Mouse (Mus musculus) brown adipose tissue, adult 24 weeks (tissue): ENCODE results near the gene 2610028H24Rik. TPM values are rescaled to one million over a fixed set of nuclear protein-coding genes. Genes with fewer than 3 reads are reported as not detected.

Experiments
- H3K27ac ChIP-seq: fragments of 200-500 bp; replicated peaks from 2 replicates; pipeline ENCODE4 v1.5.1; 2012; ENCODE audit warnings: low read depth, mild to moderate bottlenecking, low read length
- H3K4me1 ChIP-seq: fragments of 200-500 bp; 2 replicates; pipeline ENCODE4 v1.6.1; 2012; ENCODE audit warnings: low read length, mixed read lengths; ENCODE audit not compliant: control insufficient read depth, insufficient read depth, insufficient read length
- H3K4me3 ChIP-seq: fragments of 200-500 bp; 2 replicates; pipeline ENCODE4 v1.5.1; 2012; ENCODE audit warnings: low read depth, mild to moderate bottlenecking, low read length, moderate library complexity; ENCODE audit not compliant: insufficient read depth
- polyA plus RNA-seq: library from polyadenylated mRNA; stranded (reverse); fragments of >200 nt; gene quantifications from 2 replicates; pipeline ENCODE4 v1.2.4, GENCODE M21; 2012; ENCODE audit not compliant: missing spikeins, insufficient read depth, insufficient read length

The 2610028H24Rik gene
- polyA plus RNA-seq, result not detected in 2 replicates

DNA sequence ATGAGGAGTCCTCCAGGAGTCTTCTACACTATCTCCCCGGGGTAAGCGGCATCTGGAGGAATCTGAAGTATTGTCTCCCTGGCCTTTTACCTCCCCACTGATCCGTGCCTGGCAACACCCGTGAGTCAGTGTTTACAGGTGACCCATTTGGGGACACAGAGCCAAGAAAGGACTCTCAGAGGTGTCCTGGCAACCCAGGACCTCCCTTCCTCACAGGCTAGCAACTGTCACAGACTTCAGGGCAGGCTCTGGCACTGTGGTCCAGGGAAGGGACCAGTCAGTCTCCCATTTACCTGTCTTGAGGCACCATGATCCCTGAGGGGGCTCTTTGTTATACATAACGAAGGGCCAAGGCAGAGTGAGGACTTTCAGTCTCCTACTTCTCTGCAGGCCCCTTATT lies at the start of gene 2610028H24Rik:
Gene 2610028H24Rik, plus strand, starts transcription at position 231 of the 400 bp plus-strand sequence.
- Histone ChIP-seq H3K4me3 (no peak within 1 kb of the TSS), H3K27ac (no peak within 1 kb of the TSS), H3K4me1 (no peaks in the 10 kb centered on the region; the same call in 1 of the 2 replicates)

DNA sequence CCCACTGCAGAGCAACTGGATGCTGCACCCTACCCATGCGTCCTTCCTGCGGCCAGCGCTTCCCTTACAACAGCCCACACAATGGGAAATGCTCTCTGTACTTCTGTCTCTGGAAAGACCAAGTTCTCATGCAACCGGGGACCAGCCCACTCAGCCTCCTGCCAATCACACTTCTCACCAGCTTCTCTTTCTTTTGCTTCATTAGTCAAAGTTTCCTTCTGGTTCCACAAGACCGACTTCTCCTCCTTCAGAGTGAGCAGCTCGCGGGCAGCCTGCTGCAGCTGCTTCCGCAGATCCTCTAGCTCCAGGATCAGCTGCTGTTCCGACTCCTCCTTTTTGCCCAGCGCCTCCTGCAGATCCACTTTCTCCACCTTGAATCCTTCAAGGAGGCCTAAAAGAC lies 40.4 kb upstream of the 2610028H24Rik start:
- Histone ChIP-seq H3K4me1 (no peaks in the 10 kb centered on the region), H3K27ac (no peak overlapping the region), H3K4me3 (no peak overlapping the region)

DNA sequence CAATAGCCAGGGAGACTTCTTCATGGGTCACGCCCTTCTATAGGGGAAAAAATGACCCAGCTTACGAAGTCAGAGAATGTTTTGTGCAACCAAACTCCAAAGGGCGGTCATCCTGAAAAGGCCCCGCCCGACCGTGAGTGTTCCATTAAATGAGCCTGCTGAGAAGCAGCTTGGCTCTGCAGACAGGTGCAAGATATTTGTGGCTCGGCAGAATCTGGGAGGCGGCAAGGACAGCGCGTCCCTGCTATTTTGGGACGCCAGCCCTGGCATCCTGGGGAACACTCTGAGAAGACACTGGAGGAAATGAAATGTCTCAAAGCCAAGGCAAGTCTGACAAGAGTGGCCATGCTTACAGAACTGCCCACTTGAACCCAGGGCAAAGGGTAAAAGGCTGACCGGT lies 32.1 kb upstream of the 2610028H24Rik start:
- Histone ChIP-seq H3K4me1 (no peaks in the 10 kb centered on the region), H3K4me3 (no peak overlapping the region), H3K27ac (no peak overlapping the region)

GRCm38 (mm10) chr10:76425674-76426073 lies 23.2 kb upstream of the 2610028H24Rik start:
- H3K4me1 ChIP-seq, result no peaks in the 10 kb centered on the region
- no peak overlapping the region for H3K27ac ChIP-seq
- no peak overlapping the region for H3K4me3 ChIP-seq

GRCm38 (mm10) chr10:76433925-76434324 lies 15.0 kb upstream of the 2610028H24Rik start:
- Histone ChIP-seq H3K27ac (no peak overlapping the region), H3K4me3 (no peak overlapping the region), H3K4me1 (no peaks in the 10 kb centered on the region)

- H3K4me1 ChIP-seq, result peaks cover 4% of the 10 kb centered on the region; the same call in 1 of the 2 replicates
- no peak overlapping the region for H3K4me3 ChIP-seq
- H3K27ac ChIP-seq, result no peak overlapping the region
Observed at GRCm38 (mm10) chr10:76439107-76439890, 9.6 kb upstream of the 2610028H24Rik start.

GRCm38 (mm10) chr10:76440281-76440680 lies 8.6 kb upstream of the 2610028H24Rik start, which contains the start of gene AC141477.1:
Gene AC141477.1 (minus strand): TSS chr10:76440444.
- Histone ChIP-seq H3K4me1 (peaks cover 4% of the 10 kb centered on the region; the same call in 1 of the 2 replicates), H3K27ac (no peak within 1 kb of the TSS), H3K4me3 (no peak within 1 kb of the TSS)

DNA sequence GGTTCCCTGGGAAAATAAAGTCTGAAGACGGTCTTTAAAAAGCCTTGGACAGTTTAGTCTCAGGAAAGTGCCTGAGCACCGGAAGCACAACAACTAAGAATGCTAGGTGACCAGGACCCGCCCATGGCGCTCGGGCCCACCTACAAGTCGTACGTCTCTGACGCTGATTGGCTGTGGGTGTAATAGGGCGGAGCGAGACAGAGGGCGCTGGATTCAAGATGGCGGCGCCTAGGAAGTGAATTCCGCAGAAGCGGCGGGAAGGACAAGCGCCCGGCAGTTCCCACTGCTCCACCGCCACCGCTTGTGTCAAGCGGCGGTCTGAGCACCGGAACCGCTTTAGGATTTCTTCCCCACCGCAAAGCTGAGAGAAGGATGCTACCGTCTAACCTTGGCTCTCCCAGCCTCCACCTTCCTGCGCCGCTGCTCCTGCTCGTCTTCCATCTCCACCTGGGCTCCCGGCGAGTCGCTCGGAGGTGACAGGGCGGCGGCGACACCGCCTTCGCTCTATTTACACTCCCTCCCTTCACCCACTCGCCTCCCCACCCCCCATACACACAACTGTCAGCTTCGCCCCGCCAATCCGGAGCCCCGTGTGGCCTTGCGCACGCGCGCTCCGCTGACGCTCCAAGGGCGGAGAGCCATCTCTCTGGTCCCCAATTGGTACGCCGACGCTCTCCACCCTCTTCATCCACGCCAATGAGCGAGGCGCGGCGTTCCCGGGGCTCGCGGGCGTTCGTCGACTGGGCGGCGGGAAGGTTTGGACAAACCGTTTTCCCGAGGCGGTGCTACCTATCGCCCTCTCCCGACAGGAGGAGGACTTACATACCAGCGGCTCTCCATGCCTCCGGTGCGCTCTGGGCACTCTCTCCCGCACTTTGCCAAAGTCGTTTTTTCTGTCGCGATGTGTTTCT lies 6.4 kb upstream of the 2610028H24Rik start, which contains the start of gene Pcnt:
Gene Pcnt, minus strand, starts transcription at position 609 of the 911 bp plus-strand sequence.
- peak within 1 kb of the TSS; percentile 77 for H3K4me3 ChIP-seq

DNA sequence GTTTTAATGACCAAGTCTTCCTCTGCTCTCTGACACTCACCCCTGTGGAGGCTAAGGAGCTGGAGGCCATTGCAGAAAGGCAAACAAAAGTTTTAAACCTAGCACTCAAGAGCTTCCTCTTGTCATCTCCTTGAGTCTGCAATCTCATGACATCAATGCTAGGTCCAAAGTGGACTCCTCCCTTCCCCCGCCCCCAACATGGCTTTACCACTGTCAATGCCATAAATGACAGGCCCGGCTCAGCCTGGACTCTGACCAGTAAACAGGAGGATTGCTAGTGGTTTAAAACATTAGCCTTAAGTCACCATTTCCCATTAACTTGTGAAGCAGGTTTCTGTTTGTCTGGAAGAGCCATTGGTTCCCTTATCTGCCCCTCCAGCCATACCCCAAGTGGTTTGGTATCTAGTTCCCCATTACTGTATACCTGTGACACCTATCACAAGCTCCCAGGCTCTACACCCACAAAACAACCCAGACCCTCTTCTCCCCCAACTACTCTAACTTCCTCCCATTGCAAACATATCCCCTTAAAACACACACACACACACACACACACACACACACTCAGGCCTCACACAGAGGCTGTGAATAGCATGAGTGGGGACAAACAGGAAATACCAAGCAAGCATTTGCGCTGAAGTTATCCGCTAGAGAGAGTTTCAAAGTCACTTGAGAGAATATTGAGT lies 2.7 kb upstream of the 2610028H24Rik start:
- Histone ChIP-seq H3K4me1 (peaks cover 4% of the 10 kb centered on the region; the same call in 1 of the 2 replicates), H3K27ac (peak overlapping the region; percentile 46; the same call in 1 of the 2 replicates)

More for the DNA sequence above, 6.4 kb upstream of the 2610028H24Rik start, which contains the start of gene Pcnt:
- Histone ChIP-seq H3K27ac (peak within 1 kb of the TSS; percentile 65), H3K4me1 (peaks cover 4% of the 10 kb centered on the region; the same call in 1 of the 2 replicates)

GRCm38 (mm10) chr10:76447406-76448229 lies 1.3 kb upstream of the 2610028H24Rik start:
- Histone ChIP-seq H3K4me1 (no peaks in the 10 kb centered on the region; the same call in 1 of the 2 replicates), H3K4me3 (no peak overlapping the region), H3K27ac (no peak overlapping the region)

More for the DNA sequence above, 2.7 kb upstream of the 2610028H24Rik start:
- no peak overlapping the region for H3K4me3 ChIP-seq

DNA sequence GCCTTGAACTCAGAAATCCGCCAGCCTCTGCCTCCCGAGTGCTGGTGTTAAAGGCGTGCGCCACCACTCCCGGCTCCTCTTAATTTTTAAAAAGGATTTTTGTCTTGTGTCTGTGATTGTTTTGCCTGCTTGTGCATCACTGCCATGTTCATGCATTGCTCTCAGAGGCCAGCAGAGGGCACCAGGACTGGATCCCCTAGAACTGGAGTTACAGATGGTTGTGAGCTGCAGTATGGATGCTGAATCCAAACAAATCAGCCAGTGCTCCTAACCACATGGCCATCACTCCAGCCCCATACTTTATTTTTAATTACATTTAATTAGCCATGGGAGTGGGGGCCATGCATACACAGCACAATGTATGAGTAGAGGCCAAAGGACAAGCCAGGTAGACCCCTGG lies 6.4 kb downstream of the 2610028H24Rik start:
- no peak overlapping the region for H3K4me3 ChIP-seq
- H3K4me1 ChIP-seq, result no peaks in the 10 kb centered on the region
- no peak overlapping the region for H3K27ac ChIP-seq

DNA sequence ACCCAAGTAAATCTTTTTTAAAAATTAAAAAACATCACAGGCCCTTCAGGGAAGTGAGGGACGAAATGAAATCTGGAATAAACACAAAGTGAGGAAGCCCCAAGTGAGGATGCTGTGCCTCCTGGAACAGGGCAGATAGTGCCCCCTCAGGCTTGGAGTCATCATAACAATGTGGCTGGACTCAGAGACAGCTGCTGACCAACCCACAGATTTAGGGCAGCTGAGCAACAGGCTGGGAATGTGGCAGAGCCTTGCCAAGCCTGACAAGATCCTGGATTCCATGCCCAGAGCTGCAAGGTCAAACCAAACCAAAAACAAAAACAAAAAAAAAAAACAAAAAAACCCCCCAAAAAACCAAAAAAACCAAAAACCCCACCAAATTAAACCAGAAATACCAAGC lies 12.4 kb downstream of the 2610028H24Rik start:
- Histone ChIP-seq H3K4me1 (no peaks in the 10 kb centered on the region), H3K27ac (no peak overlapping the region), H3K4me3 (no peak overlapping the region)

- Histone ChIP-seq H3K27ac (no peak overlapping the region), H3K4me3 (no peak overlapping the region), H3K4me1 (no peaks in the 10 kb centered on the region)
Observed at GRCm38 (mm10) chr10:76462312-76462711, 13.4 kb downstream of the 2610028H24Rik start.

DNA sequence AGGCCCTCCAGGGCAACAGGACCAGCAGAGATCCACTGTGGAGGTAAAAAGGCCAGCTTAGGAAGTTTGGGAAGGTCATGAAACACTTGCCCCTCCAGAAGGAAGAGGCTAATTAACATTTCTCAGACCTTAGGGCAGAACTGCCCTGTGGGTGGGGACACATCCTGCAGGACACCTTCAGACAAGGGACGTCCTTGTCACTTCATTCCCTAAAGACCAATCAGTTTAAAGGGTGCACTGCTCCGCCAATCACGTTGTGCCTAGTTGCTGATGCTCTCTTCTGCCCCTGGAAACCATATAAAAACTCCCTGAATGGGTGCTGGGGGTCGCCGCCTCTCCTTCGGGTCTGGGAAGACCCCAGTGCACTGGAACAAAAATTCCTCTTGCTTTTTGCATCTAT lies 13.8 kb downstream of the 2610028H24Rik start:
- H3K4me3 ChIP-seq, result no peak overlapping the region
- H3K4me1 ChIP-seq, result no peaks in the 10 kb centered on the region
- no peak overlapping the region for H3K27ac ChIP-seq
